Mouse (Mus musculus) A20 (cell line): Measurements from ENCODE around the gene 4930412O13Rik.

Source experiments
- DNase-seq: peaks from one replicate; pipeline ENCODE4 v3.0.0-alpha.2; 2011; ENCODE audit warnings: low read depth, low spot score

The 4930412O13Rik gene

GRCm38 (mm10) chr2:9897846-9898245 is 16.8 kb downstream of the 4930412O13Rik start:
- no peak for DNase-seq

DNA sequence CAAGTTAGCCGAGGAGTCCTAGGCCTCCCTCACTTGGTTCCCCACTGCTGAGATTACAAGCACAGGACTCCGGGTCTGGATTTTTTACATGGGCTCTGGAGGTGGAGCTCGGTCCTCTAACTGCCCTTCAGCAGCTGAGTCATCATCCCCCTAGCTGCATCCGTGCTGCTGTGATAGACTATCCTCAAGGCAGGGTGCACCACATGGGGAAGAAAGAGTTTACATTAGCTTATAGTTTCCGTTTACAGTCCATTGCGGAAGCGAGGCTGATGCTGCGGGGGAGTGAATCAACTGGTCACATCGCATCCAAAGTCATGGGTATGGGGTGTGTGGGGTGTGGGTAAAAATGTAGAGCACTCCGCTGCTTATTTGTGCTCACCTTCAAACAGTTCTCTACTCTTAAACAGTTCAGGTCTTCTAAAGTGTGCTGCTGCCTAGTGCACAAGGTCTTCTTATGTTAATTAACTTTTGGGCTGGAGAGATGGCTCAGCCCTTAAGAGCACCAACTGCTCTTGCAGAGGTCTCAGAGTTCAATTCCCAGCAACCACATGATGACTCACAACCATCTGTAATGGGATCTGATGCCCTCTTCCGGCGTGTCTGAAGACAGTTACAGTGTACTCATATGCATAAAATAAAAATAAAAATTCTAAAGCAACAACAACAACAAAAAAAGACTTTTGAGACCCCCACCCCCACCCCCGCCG is 23.0 kb downstream of the 4930412O13Rik start:
- DNase-seq: no peak

DNA sequence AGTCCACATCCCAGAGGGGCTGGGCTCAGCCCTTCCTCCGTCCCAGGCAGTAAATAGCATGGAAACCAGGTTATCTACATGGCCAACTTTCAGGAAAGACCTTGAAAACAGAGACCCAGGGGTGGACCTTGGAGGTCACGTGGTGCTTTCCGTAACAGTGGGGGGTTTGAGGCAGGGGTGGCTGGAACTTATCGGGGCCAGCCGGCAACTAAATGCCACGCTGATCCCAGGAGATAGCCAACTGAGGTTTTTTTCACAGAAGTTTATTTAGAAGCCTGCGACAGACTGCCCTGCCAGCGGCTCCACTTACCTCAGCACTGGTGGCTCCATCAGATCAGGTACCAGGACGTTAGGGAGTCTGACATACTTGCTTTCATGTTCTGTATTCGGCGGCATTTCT is 24.9 kb downstream of the 4930412O13Rik start:
- DNase-seq: no peak

DNA sequence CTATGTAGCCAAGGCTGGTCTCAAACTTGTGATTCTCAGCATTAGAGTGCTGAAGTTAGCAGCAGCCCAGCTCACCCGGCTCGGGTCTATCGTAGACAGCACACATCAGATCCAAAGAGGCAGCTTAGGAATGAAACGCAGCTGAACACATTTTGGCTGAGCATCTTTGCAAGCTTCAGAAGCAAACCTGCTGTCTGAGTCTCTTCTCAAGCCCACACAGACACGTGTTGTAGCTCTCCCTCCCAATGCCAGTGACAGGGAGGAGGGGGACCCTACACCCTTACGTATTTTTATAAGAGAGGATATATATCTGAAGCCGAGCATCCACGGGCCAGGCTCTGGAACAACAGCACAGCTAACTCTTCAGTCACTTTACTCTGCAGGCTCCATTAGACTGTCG is 36.5 kb downstream of the 4930412O13Rik start:
- DNase-seq: no peak

- DNase-seq: no peak
These were observed 37.8 kb downstream of the 4930412O13Rik start for GRCm38 (mm10) chr2:9918691-9919471.

- DNase-seq: no peak
These were observed 45.3 kb downstream of the 4930412O13Rik start for GRCm38 (mm10) chr2:9926194-9926904.

DNA sequence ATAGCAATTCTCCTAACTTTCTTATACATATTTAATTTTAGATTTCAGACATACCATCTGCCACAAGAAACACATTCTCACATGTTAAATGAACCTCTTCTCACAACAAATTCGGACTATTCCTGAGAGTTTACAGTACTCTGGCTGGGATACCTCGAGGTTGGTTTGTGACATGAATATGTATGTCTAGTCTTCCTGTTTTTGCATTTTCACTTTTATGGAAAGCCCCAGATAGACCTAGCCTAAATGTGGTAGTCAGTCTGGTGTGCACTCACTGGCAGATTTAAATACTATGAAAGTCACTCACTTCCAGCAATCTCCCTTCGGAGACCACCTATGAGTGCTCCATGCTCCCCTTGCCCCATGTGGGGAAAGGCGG is 45.8 kb downstream of the 4930412O13Rik start:
- no peak for DNase-seq
